Mouse (Mus musculus): ENCODE results near the gene Abtb2. TPM values are rescaled to one million over a fixed set of nuclear protein-coding genes. Genes with fewer than 3 reads are reported as not detected.

The Abtb2 gene
- polyA plus RNA-seq, 1 experiment from 2014 or later: 28.0 TPM

- Histone ChIP-seq H3K27me3 (replicated peaks) (peaks cover 10% of the 10 kb centered on the region), H3K4me2 (peak overlapping the region; percentile 81), H3K36me3 (no peaks in the 10 kb centered on the region), H3K9ac (peak overlapping the region; percentile 88), H3K27ac (ENCODE audit: poor library complexity, severe bottlenecking) (peak overlapping the region; percentile 90), H3K4me1 (replicated peaks) (peaks cover 48% of the 10 kb centered on the region), H3K9me3 (replicated peaks) (no peaks in the 10 kb centered on the region), H3K4me3 (peak overlapping the region; percentile 88)
- ATAC-seq (ENCODE audit: insufficient number of reproducible peaks, low FRiP score): peak; percentile 56
- under 1% methylated on average over 79 of the region's 79 CpGs for WGBS
These were observed 807 bp downstream of the Abtb2 start for GRCm38 (mm10) chr2:103566713-103567521.

GRCm38 (mm10) chr2:103568161-103568560 is 2.1 kb downstream of the Abtb2 start:
- Histone ChIP-seq H3K36me3 (no peaks in the 10 kb centered on the region), H3K9ac (peak overlapping the region; percentile 88), H3K27ac (ENCODE audit: poor library complexity, severe bottlenecking) (peak overlapping the region; percentile 59), H3K9me3 (replicated peaks) (no peaks in the 10 kb centered on the region), H3K4me1 (replicated peaks) (peaks cover 57% of the 10 kb centered on the region), H3K4me3 (peak overlapping the region; percentile 88), H3K27me3 (replicated peaks) (peaks cover 5% of the 10 kb centered on the region; the same call in 1 of the 2 replicates), H3K4me2 (peak overlapping the region; percentile 81)
- 19% methylated on average over 7 of the region's 7 CpGs for WGBS
- no peak for ATAC-seq (ENCODE audit: insufficient number of reproducible peaks, low FRiP score)

- no peaks in the 10 kb centered on the region for H3K9me3 ChIP-seq (replicated peaks)
- no peaks in the 10 kb centered on the region for H3K27me3 ChIP-seq (replicated peaks)
- no peak for ATAC-seq (ENCODE audit: insufficient number of reproducible peaks, low FRiP score)
- H3K36me3 ChIP-seq: no peaks in the 10 kb centered on the region
- peak overlapping the region; percentile 88 for H3K4me3 ChIP-seq
- no peak overlapping the region for H3K27ac ChIP-seq (ENCODE audit: poor library complexity, severe bottlenecking)
- peaks cover 64% of the 10 kb centered on the region for H3K4me1 ChIP-seq (replicated peaks)
- H3K4me2 ChIP-seq: peak overlapping the region; percentile 81
- H3K9ac ChIP-seq: 0 out of 2 replicates have a peak overlapping the region, but pooled peaks have one; percentile 39
- 45% methylated on average over 1 of the region's 1 CpGs for WGBS
These were observed 3.6 kb downstream of the Abtb2 start for GRCm38 (mm10) chr2:103569716-103570115.

- Histone ChIP-seq H3K36me3 (no peaks in the 10 kb centered on the region), H3K9me3 (replicated peaks) (no peaks in the 10 kb centered on the region), H3K27ac (ENCODE audit: poor library complexity, severe bottlenecking) (no peak overlapping the region), H3K4me1 (replicated peaks) (peaks cover 73% of the 10 kb centered on the region), H3K4me2 (no peak overlapping the region), H3K27me3 (replicated peaks) (no peaks in the 10 kb centered on the region), H3K9ac (no peak overlapping the region), H3K4me3 (no peak overlapping the region)
- WGBS: 61% methylated on average over 2 of the region's 2 CpGs
- no peak for ATAC-seq (ENCODE audit: insufficient number of reproducible peaks, low FRiP score)
These were observed 6.2 kb downstream of the Abtb2 start for GRCm38 (mm10) chr2:103572354-103572753.

DNA sequence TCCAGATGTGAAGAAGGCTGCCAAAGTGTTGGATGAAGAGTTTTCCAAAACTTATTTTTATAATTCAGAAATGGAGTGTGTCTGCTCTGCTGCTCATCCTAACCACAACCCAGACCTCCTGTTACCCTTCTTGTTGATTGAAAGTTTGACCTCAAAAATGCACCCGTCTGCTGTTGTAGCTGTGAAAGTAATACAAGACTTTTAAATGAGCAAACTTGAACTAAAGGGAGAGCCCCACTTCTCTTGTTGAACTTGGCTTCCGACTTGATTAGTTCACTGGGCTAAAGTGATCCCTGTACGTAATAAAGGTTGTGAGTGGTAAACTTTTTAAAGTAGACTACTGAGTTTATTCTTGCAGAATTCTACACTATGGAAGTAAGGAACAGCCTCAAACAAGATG is 10.3 kb downstream of the Abtb2 start:
- ATAC-seq (ENCODE audit: insufficient number of reproducible peaks, low FRiP score): no peak
- no peaks in the 10 kb centered on the region for H3K27me3 ChIP-seq (replicated peaks)
- peaks cover 79% of the 10 kb centered on the region for H3K4me1 ChIP-seq (replicated peaks)
- no peak overlapping the region; the same call in none of the 2 replicates for H3K27ac ChIP-seq (ENCODE audit: poor library complexity, severe bottlenecking)
- H3K4me3 ChIP-seq: no peak overlapping the region
- no peak overlapping the region for H3K4me2 ChIP-seq
- WGBS: 79% methylated on average over 3 of the region's 3 CpGs
- H3K9ac ChIP-seq: no peak overlapping the region
- H3K9me3 ChIP-seq (replicated peaks): no peaks in the 10 kb centered on the region
- H3K36me3 ChIP-seq: no peaks in the 10 kb centered on the region

DNA sequence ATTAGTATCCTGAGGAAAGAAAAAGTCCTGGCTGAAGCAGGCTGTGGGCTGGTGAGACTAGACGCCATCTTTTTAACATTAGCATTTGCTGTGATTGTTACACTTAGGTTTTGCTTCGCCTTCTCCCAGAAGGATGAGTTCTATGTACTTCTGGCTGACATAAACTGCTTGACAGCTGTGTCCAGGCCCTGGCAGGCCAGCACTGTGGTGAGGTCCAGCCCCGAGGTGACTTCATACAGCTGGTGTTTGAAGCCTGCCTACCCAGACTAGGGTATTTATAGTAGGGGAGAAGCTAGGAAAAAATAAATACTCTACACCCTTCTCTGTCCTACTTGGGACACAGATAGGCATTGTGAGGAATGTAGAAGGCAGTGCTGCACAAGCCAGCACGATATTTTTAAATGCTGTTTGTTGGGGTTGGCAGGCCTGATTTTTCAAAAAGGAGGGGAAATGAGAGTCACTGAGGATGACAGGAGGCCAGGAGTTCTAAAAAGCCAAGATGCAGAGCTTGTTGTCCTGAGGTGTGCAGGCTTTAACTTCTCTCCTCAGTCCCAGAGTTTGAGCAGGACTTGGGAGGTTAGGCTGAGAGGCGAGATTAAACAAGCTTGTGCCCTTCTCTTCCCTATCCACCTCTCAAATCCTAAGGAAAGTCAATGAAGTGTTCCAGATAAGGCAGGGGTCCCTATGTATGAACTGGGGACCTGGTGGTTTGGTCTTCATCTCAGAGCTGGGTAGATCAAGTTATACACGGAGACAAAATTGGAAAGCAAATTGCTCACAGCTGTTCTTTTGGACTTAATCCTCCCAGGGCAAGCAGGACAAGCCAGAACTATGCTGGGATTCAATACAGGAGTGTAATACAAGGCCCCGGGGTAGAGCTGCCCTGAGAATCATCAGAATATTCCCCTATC is 11.9 kb downstream of the Abtb2 start:
- H3K27ac ChIP-seq (ENCODE audit: poor library complexity, severe bottlenecking): peak overlapping the region; percentile 92
- no peaks in the 10 kb centered on the region for H3K9me3 ChIP-seq (replicated peaks)
- no peaks in the 10 kb centered on the region for H3K36me3 ChIP-seq
- peak overlapping the region; percentile 50 for H3K4me2 ChIP-seq
- H3K9ac ChIP-seq: peak overlapping the region; percentile 42; the same call in 1 of the 2 replicates
- peak; percentile 66 for ATAC-seq (ENCODE audit: insufficient number of reproducible peaks, low FRiP score)
- H3K27me3 ChIP-seq (replicated peaks): no peaks in the 10 kb centered on the region
- H3K4me1 ChIP-seq (replicated peaks): peaks cover 87% of the 10 kb centered on the region
- H3K4me3 ChIP-seq: no peak overlapping the region
- WGBS: 47% methylated on average over 7 of the region's 7 CpGs

GRCm38 (mm10) chr2:103578663-103579213 is 12.6 kb downstream of the Abtb2 start:
- Histone ChIP-seq H3K4me3 (no peak overlapping the region), H3K4me2 (peak overlapping the region; percentile 50), H3K9ac (peak overlapping the region; percentile 42; the same call in 1 of the 2 replicates), H3K9me3 (replicated peaks) (no peaks in the 10 kb centered on the region), H3K36me3 (no peaks in the 10 kb centered on the region), H3K27ac (ENCODE audit: poor library complexity, severe bottlenecking) (peak overlapping the region; percentile 92), H3K27me3 (replicated peaks) (no peaks in the 10 kb centered on the region), H3K4me1 (replicated peaks) (peaks cover 92% of the 10 kb centered on the region)
- WGBS: 87% methylated on average over 10 of the region's 10 CpGs
- no peak for ATAC-seq (ENCODE audit: insufficient number of reproducible peaks, low FRiP score)

GRCm38 (mm10) chr2:103580756-103581155 is 14.6 kb downstream of the Abtb2 start:
- Histone ChIP-seq H3K36me3 (no peaks in the 10 kb centered on the region), H3K9me3 (replicated peaks) (no peaks in the 10 kb centered on the region), H3K27me3 (replicated peaks) (no peaks in the 10 kb centered on the region), H3K27ac (ENCODE audit: poor library complexity, severe bottlenecking) (peak overlapping the region; percentile 92), H3K4me3 (no peak overlapping the region), H3K4me1 (replicated peaks) (peaks cover 91% of the 10 kb centered on the region), H3K9ac (no peak overlapping the region), H3K4me2 (peak overlapping the region; percentile 50)
- ATAC-seq (ENCODE audit: insufficient number of reproducible peaks, low FRiP score): no peak
- WGBS: 42% methylated on average over 8 of the region's 8 CpGs

DNA sequence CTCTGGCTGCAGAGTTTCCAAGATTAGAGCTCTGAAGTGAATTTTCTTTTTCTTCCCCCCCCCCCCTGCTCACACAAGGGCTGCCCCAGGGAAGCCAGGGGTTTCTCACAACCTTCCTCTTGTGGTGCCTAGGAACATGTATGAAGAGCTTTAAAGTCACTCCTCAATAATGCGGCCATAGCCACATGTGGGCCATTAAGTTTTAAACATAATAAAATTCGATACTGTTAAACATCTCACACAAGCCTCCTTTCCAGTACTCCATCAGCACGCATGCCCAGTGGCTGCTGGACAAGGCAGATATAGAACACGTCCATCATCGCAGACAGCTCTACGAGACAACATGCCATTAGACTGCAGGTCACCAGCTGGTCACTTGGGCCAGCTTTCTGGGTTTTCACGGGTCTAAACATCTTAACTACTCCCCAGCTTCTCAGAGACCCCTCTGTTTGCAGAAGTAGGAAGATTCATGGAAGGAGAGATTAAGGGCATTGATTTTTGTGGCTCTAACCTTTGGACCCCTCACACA is 15.3 kb downstream of the Abtb2 start:
- Histone ChIP-seq H3K4me2 (peak overlapping the region; percentile 50), H3K9ac (0 out of 2 replicates have a peak overlapping the region, but pooled peaks have one; percentile 0), H3K4me3 (no peak overlapping the region), H3K9me3 (replicated peaks) (no peaks in the 10 kb centered on the region), H3K4me1 (replicated peaks) (peaks cover 87% of the 10 kb centered on the region), H3K27me3 (replicated peaks) (no peaks in the 10 kb centered on the region), H3K36me3 (no peaks in the 10 kb centered on the region), H3K27ac (ENCODE audit: poor library complexity, severe bottlenecking) (peak overlapping the region; percentile 92)
- no peak for ATAC-seq (ENCODE audit: insufficient number of reproducible peaks, low FRiP score)
- whole genome bisulfite sequencing: 45% methylated on average over 7 of the region's 7 CpGs

DNA sequence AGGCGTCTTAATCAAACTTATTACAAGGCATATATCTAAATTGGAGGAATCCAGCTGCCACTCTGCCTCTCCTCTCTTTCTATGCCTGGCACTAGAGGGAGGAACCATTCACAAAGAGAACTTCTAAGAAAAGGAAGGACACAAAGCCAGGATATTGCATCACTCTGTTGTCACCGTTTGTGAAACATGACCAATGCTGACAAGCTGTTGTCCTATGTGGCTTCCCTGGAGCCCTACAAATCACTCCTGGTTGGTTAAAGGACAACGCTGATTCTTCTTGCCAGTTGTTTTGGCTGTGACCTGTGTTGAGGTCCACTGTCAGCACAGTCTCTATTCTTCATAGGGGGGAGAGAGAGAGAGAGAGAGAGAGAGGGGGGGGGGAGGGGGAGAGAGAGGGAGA is 17.2 kb downstream of the Abtb2 start:
- WGBS: 51% methylated on average over 3 of the region's 3 CpGs
- Histone ChIP-seq H3K27ac (ENCODE audit: poor library complexity, severe bottlenecking) (peak overlapping the region; percentile 26; the same call in 1 of the 2 replicates), H3K27me3 (replicated peaks) (no peaks in the 10 kb centered on the region), H3K4me1 (replicated peaks) (peaks cover 87% of the 10 kb centered on the region), H3K4me2 (no peak overlapping the region), H3K9me3 (replicated peaks) (no peaks in the 10 kb centered on the region), H3K36me3 (no peaks in the 10 kb centered on the region), H3K4me3 (no peak overlapping the region), H3K9ac (no peak overlapping the region)
- no peak for ATAC-seq (ENCODE audit: insufficient number of reproducible peaks, low FRiP score)

Measured in heart, embryonic 12.5 days (tissue).